Mouse (Mus musculus) megakaryocyte, embryonic 14.5 days (primary cell): Measurements from ENCODE around the gene Lyrm7. TPM values are rescaled to one million over a fixed set of nuclear protein-coding genes. Genes with fewer than 3 reads are reported as not detected.
A peak's percentile ranks its signal among the peaks of the same experiment; 100 is the strongest.

Source experiments
- H3K27me3 ChIP-seq: replicated peaks from 2 replicates; pipeline ENCODE3; 2012; ENCODE audit warnings: inconsistent platforms
- H3K36me3 ChIP-seq: replicated peaks from 2 replicates; pipeline ENCODE3; 2012; ENCODE audit warnings: low read length, inconsistent platforms, mixed read lengths
- H3K4me1 ChIP-seq: 2 replicates; pipeline ENCODE4 v1.6.1; 2012; ENCODE audit warnings: inconsistent platforms
- H3K4me3 ChIP-seq: replicated peaks from 2 replicates; pipeline ENCODE3; 2012; ENCODE audit warnings: moderate library complexity, mild to moderate bottlenecking, inconsistent platforms
- H3K9me3 ChIP-seq: 2 replicates; pipeline ENCODE4 v1.6.1; 2012; ENCODE audit warnings: inconsistent platforms
- FLI1 ChIP-seq: IDR thresholded peaks from 2 replicates; pipeline ENCODE4 v1.6.1; 2012; ENCODE audit warnings: low read length, inconsistent platforms, mixed read lengths
- GATA1 ChIP-seq: IDR thresholded peaks from 3 replicates; pipeline ENCODE4 v1.6.1; 2012; ENCODE audit warnings: mixed read lengths, low read length, inconsistent platforms, borderline replicate concordance
- polyA plus RNA-seq: library from polyadenylated mRNA; stranded (reverse); fragments of >175 nt; gene quantifications from 2 replicates; pipeline ENCODE4 v1.2.3, GENCODE M21; 2012; ENCODE audit warnings: low replicate concordance; ENCODE audit not compliant: insufficient read depth

Gene Lyrm7
- polyA plus RNA-seq, 1 experiment = 0.13 TPM

GRCm38 (mm10) chr11:54787488-54788474 is 72.9 kb downstream of the Lyrm7 start, which contains the start of gene Cdc42se2:
Gene Cdc42se2, minus strand, starts transcription at chr11:54787675.
- TF ChIP-seq GATA1 (no peak), FLI1 (no peak)
- peak within 1 kb of the TSS; percentile 98 for H3K4me3 ChIP-seq
- H3K4me1 ChIP-seq = peaks cover 42% of the 10 kb centered on the region
- peaks cover 3% of the 10 kb centered on the region for H3K36me3 ChIP-seq
- H3K9me3 ChIP-seq = no peaks in the 10 kb centered on the region
- H3K27me3 ChIP-seq = no peaks in the 10 kb centered on the region

GRCm38 (mm10) chr11:54786858-54787487 is 73.7 kb downstream of the Lyrm7 start:
- no peaks in the 10 kb centered on the region for H3K9me3 ChIP-seq
- H3K4me1 ChIP-seq = peaks cover 45% of the 10 kb centered on the region
- peaks cover 3% of the 10 kb centered on the region for H3K36me3 ChIP-seq
- H3K27me3 ChIP-seq = no peaks in the 10 kb centered on the region
- TF ChIP-seq FLI1 (no peak), GATA1 (no peak)
- peak overlapping the region; percentile 98 for H3K4me3 ChIP-seq

- H3K9me3 ChIP-seq = no peaks in the 10 kb centered on the region
- peaks cover 36% of the 10 kb centered on the region for H3K4me1 ChIP-seq
- no peaks in the 10 kb centered on the region for H3K27me3 ChIP-seq
- TF ChIP-seq GATA1 (no peak), FLI1 (no peak)
- peaks cover 3% of the 10 kb centered on the region for H3K36me3 ChIP-seq
- no peak overlapping the region for H3K4me3 ChIP-seq
Observed at GRCm38 (mm10) chr11:54785566-54785965, 75.2 kb downstream of the Lyrm7 start.

GRCm38 (mm10) chr11:54784436-54784835 is 76.3 kb downstream of the Lyrm7 start:
- TF ChIP-seq FLI1 (no peak), GATA1 (no peak)
- Histone ChIP-seq H3K36me3 (peaks cover 3% of the 10 kb centered on the region), H3K4me1 (peaks cover 37% of the 10 kb centered on the region), H3K4me3 (no peak overlapping the region), H3K27me3 (no peaks in the 10 kb centered on the region), H3K9me3 (no peaks in the 10 kb centered on the region)

- H3K9me3 ChIP-seq = no peaks in the 10 kb centered on the region
- TF ChIP-seq GATA1 (no peak), FLI1 (no peak)
- H3K27me3 ChIP-seq = no peaks in the 10 kb centered on the region
- peaks cover 3% of the 10 kb centered on the region for H3K36me3 ChIP-seq
- no peak overlapping the region for H3K4me3 ChIP-seq
- H3K4me1 ChIP-seq = peaks cover 44% of the 10 kb centered on the region
Observed at GRCm38 (mm10) chr11:54782253-54782652, 78.5 kb downstream of the Lyrm7 start.

- Histone ChIP-seq H3K36me3 (no peaks in the 10 kb centered on the region), H3K4me1 (peaks cover 53% of the 10 kb centered on the region), H3K4me3 (no peak overlapping the region), H3K27me3 (no peaks in the 10 kb centered on the region), H3K9me3 (no peaks in the 10 kb centered on the region)
- TF ChIP-seq GATA1 = no peak
- TF ChIP-seq FLI1 = no peak
Observed at GRCm38 (mm10) chr11:54779946-54780345, 80.8 kb downstream of the Lyrm7 start.

GRCm38 (mm10) chr11:54778131-54778844 is 82.4 kb downstream of the Lyrm7 start:
- TF ChIP-seq FLI1 (no peak), GATA1 (no peak)
- no peaks in the 10 kb centered on the region for H3K9me3 ChIP-seq
- no peaks in the 10 kb centered on the region for H3K27me3 ChIP-seq
- no peak overlapping the region for H3K4me3 ChIP-seq
- H3K36me3 ChIP-seq = no peaks in the 10 kb centered on the region
- H3K4me1 ChIP-seq = peaks cover 57% of the 10 kb centered on the region

- H3K4me3 ChIP-seq = no peak overlapping the region
- TF ChIP-seq GATA1 = no peak
- no peak for TF ChIP-seq FLI1
- H3K4me1 ChIP-seq = peaks cover 63% of the 10 kb centered on the region
- H3K36me3 ChIP-seq = no peaks in the 10 kb centered on the region
- H3K9me3 ChIP-seq = no peaks in the 10 kb centered on the region
- no peaks in the 10 kb centered on the region for H3K27me3 ChIP-seq
Observed at GRCm38 (mm10) chr11:54777387-54778130, 83.2 kb downstream of the Lyrm7 start.

Other genes starting within 250 kb of the Lyrm7 start
- gene Cdc42se2, start 73.2 kb downstream of the Lyrm7 start, polyA plus RNA-seq = 3.3 TPM in 1 of 2 replicates, not detected in the other
- gene Hint1, start 5.5 kb upstream of the Lyrm7 start, polyA plus RNA-seq = 289 and 879 TPM in 2 replicates
- gene Gpx3, start 41.5 kb upstream of the Lyrm7 start, polyA plus RNA-seq = 21.7 and 34.2 TPM in 2 replicates
- 69.0 and 80.2 TPM in 2 replicates for gene Tnip1, start 102.0 kb upstream of the Lyrm7 start, polyA plus RNA-seq
- gene Anxa6, start 172.5 kb upstream of the Lyrm7 start, polyA plus RNA-seq = 0.90 and 18.9 TPM in 2 replicates
- gene Ccdc69, start 217.2 kb upstream of the Lyrm7 start, polyA plus RNA-seq = 0.73 TPM in 1 of 2 replicates, not detected in the other
- gene Gm2a, start 237.2 kb upstream of the Lyrm7 start, polyA plus RNA-seq = 3.3 and 7.5 TPM in 2 replicates